Mouse (Mus musculus) c-Kit-positive CD71-positive TER-119-negative erythroid progenitor cells, embryonic 14.5 days (primary cell): Measurements from ENCODE around the gene Clec1a.
A peak's percentile ranks its signal among the peaks of the same experiment; 100 is the strongest.

ENCODE experiments used
- DNase-seq: peaks from one replicate; pipeline ENCODE4 v3.0.0-alpha.2; 2013; ENCODE audit warnings: low read depth

Clec1a gene

DNA sequence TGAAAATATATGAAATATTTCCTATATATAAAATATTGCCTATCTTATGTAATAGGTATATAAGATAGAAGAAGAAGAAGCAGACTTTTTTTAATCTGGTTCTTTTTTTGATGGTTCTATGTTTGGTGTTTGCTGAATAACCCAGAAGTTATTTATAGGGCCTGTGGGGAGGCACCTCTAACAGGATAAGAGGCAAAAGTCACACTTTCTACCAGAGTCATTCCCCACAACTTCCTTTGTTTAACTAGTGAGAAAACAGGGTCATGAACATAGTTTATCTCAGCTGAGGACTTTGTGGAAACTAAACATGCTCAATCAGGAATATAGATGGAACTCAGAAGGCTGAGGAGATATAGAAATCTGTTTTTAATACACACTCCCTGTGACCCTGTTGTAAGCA lies 45.8 kb downstream of the Clec1a start:
- no peak for DNase-seq

- DNase-seq = no peak
Observed at GRCm38 (mm10) chr6:129403391-129403790, 48.4 kb downstream of the Clec1a start.

GRCm38 (mm10) chr6:129402404-129402803 lies 49.4 kb downstream of the Clec1a start:
- no peak for DNase-seq

DNA sequence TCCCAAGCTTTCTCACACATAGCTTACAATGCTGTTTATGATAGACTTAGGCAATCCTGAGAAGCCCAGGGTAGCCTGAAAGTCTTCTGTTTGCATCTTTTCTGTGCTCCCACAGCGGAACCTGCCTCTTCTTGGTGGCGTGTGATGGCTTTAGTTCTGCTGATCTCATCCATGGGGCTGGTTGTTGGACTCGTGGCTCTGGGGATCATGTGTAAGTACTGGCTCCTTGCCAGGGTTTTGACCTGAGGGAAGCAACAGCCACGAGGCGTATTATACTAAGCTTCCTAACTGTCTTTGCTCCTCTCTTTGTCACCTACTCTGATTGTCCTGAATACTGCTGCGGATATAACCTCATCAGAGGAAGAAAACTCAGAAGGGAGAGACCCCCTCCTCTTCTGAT lies 51.9 kb downstream of the Clec1a start:
- DNase-seq = no peak

GRCm38 (mm10) chr6:129396997-129397396 lies 54.8 kb downstream of the Clec1a start, which contains the start of gene Clec1b:
Gene Clec1b, plus strand, starts transcription at chr6:129397297.
- DNase-seq = no peak

- no peak for DNase-seq
Observed at GRCm38 (mm10) chr6:129393732-129394131, 58.1 kb downstream of the Clec1a start.

- DNase-seq = peak; percentile 3
Observed at GRCm38 (mm10) chr6:129393087-129393720, 58.6 kb downstream of the Clec1a start.

- no peak for DNase-seq
Observed at GRCm38 (mm10) chr6:129385774-129386173, 66.0 kb downstream of the Clec1a start, which contains the start of gene Clec12b. Gene Clec12b, minus strand, starts transcription at chr6:129385874.

DNA sequence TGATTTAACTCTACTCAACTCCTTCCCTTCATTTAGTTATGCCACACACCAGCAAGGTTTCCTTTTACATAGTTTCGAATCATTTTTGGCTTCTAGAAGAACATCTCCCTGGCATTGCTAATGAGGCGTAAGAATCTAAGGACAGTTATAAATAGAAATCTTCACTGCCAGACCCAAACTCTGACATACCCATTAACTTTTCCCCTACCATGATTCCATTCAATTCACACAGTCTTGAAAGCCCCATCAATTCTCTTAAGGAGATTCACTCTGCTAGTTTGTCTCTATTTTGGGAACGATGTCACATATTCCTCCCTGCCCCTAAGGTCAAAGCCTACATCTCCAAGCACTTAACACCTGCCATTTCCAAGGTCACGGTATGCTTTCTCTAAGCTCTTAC lies 66.8 kb downstream of the Clec1a start:
- DNase-seq = no peak

- no peak for DNase-seq
Observed at GRCm38 (mm10) chr6:129383466-129383865, 68.3 kb downstream of the Clec1a start.

DNA sequence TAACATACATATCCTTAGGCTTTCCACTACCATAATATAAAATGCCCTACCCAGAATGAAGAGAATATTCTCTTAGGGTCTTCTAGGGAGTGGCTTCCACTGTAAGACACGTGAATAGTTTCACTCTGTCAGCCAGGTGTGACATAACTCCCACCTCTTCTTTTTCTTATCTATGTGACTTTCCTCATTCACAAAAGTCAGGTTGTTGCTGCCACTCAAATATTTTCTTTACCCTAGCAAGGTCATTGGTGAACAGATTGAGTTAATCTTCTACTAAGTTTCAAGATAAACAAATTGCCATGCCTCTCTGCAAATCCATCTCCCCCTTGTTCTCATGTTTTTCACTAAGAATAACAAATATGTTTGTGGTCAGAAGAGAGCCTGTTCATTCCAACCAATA lies 70.1 kb downstream of the Clec1a start:
- DNase-seq = no peak

DNA sequence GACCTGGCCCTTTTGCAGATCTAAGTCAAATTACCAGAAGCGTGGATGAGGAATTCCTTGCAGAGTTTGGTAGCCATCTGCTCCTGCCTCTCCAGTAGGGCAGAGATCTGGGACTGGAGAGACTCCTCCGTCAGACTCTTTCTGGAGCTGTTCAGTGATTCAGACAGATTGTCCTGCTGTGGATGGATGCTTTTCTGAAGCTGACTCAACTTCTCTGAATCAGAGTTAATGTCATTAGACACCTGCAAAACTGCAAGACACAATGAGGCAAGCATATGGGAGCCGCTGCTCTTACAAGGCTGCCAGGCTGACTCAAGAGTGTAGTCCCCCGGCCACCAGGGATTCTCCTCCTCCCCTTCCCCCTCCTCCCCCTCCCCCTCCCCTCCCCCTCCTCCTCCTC lies 71.3 kb downstream of the Clec1a start:
- no peak for DNase-seq

GRCm38 (mm10) chr6:129374937-129375471 lies 76.8 kb downstream of the Clec1a start:
- no peak for DNase-seq
